ENCODE assay signal across 8 mouse cellular contexts in genomic region chr2:128507591-128508243, GRCm38 (mm10).
A peak's percentile ranks its signal among the peaks of the same experiment; 100 is the strongest.
DNase-seq lines count a peak whose midpoint lies in the region; ATAC-seq and TF ChIP-seq lines count a peak whose summit lies in the region.

No protein-coding gene starts in this region.

- WGBS in kidney, embryonic 16.5 days: 30% methylated on average over 11 of the region's 11 CpGs

- ATAC-seq in granulocyte monocyte progenitor cell, adult 5-6 weeks (replicated peaks; ENCODE audit: poor library complexity, severe bottlenecking): peak; percentile 3; the same call in 1 of the 2 replicates
- ATAC-seq in kidney, embryonic 16.5 days (ENCODE audit: low FRiP score, low TSS enrichment): peak; percentile 57; the same call in 1 of the 2 replicates

- peak; percentile 33 for DNase-seq in Muller cell, postnatal 12 days (ENCODE audit: inconsistent ontology term)
- no peak for DNase-seq in adrenal gland, adult 18-20 months (ENCODE audit: low spot score in 2 of 2)
- DNase-seq in layer of hippocampus, adult 9-10 months (ENCODE audit: low spot score): no peak
- no peak for DNase-seq in spleen, adult 12 weeks (ENCODE audit: low spot score)
- no peak for DNase-seq in gastrocnemius, postnatal 10 days

- H3K27ac ChIP-seq in kidney, embryonic 16.5 days (ENCODE audit: low read length): peak overlapping the region; percentile 27; the same call in 1 of the 2 replicates

- no peaks in the 10 kb centered on the region for H3K36me3 ChIP-seq in C2C12 (ENCODE audit: control insufficient read depth, insufficient read depth)
- H3K36me3 ChIP-seq in kidney, embryonic 16.5 days (ENCODE audit: insufficient read depth, low read length): no peaks in the 10 kb centered on the region

- peaks cover 14% of the 10 kb centered on the region; the same call in 1 of the 2 replicates for H3K4me1 ChIP-seq in kidney, embryonic 16.5 days (ENCODE audit: insufficient read depth, low read length)

- H3ac ChIP-seq in C2C12 (ENCODE audit: control insufficient read depth, insufficient read length, low read depth): no peak overlapping the region

- H3K9me3 ChIP-seq in kidney, embryonic 16.5 days (ENCODE audit: low read length): peaks cover 7% of the 10 kb centered on the region; the same call in 1 of the 2 replicates

- no peak overlapping the region for H3K4me3 ChIP-seq in C2C12 (ENCODE audit: insufficient read depth, poor library complexity, severe bottlenecking)
- H3K4me3 ChIP-seq in kidney, embryonic 16.5 days (ENCODE audit: low read length): no peak overlapping the region

- no peaks in the 10 kb centered on the region for H3K27me3 ChIP-seq in C2C12 (ENCODE audit: control insufficient read depth, insufficient read depth, insufficient read length)
- H3K27me3 ChIP-seq in kidney, embryonic 16.5 days (ENCODE audit: insufficient read depth, low read length): no peaks in the 10 kb centered on the region

- H3K79me2 ChIP-seq in C2C12 (ENCODE audit: control insufficient read depth, insufficient read depth): no peaks in the 10 kb centered on the region

- no peak for TF ChIP-seq CTCF in C2C12 (IDR thresholded peaks at IDR 0.05; ENCODE audit: control insufficient read depth, insufficient read depth, insufficient read length)

- no peak overlapping the region for H3K9ac ChIP-seq in kidney, embryonic 16.5 days (replicated peaks; ENCODE audit: low read length)

- H3K79me3 ChIP-seq in C2C12 (ENCODE audit: low read depth): no peaks in the 10 kb centered on the region

- no peak overlapping the region; the same call in 1 of the 2 replicates for H3K4me2 ChIP-seq in kidney, embryonic 16.5 days (replicated peaks; ENCODE audit: low read depth, low read length)

TF ChIP-seq in C2C12, 6 proteins besides CTCF, POLR2A, EP300 and RAD21:
- TF ChIP-seq CEBPB (IDR thresholded peaks at IDR 0.05; ENCODE audit: low read depth) (no peak), MYOD1 (IDR thresholded peaks at IDR 0.05; ENCODE audit: control insufficient read depth, insufficient read length, low read depth) (peak; percentile 78)
